Mouse (Mus musculus): ENCODE results near the gene Kcnip2. TPM values are rescaled to one million over a fixed set of nuclear protein-coding genes. Genes with fewer than 3 reads are reported as not detected.

Kcnip2 gene
- polyA plus RNA-seq (2014; fragmentation: Nextera tagmentation; extraction: Ambion mirVana), result 3.9 and 5.0 TPM in 2 replicates

GRCm38 (mm10) chr19:45815831-45816405 lies at the start of gene Kcnip2:
Gene Kcnip2 (minus strand): TSS chr19:45816061.
- H3K9me3 ChIP-seq (ENCODE audit: control insufficient read depth, low read length), result no peaks in the 10 kb centered on the region
- 0% methylated on average over 28 of the region's 29 CpGs for WGBS
- H3K27ac ChIP-seq (replicated peaks; ENCODE audit: low read depth, low read length), result no peak within 1 kb of the TSS
- ATAC-seq (ENCODE audit: low FRiP score, low TSS enrichment) (peak; percentile 44), DNase-seq (peak; percentile 72)
- H3K4me3 ChIP-seq (replicated peaks; ENCODE audit: low read depth, low read length), result peak within 1 kb of the TSS; percentile 39
- peak within 1 kb of the TSS; percentile 88 for H3K4me2 ChIP-seq (ENCODE audit: low read length)
- peak within 1 kb of the TSS; percentile 53 for H3K9ac ChIP-seq (replicated peaks; ENCODE audit: low read length)
- peaks cover 30% of the 10 kb centered on the region for H3K4me1 ChIP-seq (ENCODE audit: control insufficient read depth, insufficient read depth, low read length)
- H3K27me3 ChIP-seq (ENCODE audit: control insufficient read depth, insufficient read depth, low read length), result no peaks in the 10 kb centered on the region
- peaks cover 10% of the 10 kb centered on the region; the same call in 1 of the 2 replicates for H3K36me3 ChIP-seq (ENCODE audit: control insufficient read depth, insufficient read depth, low read length)

- ATAC-seq (ENCODE audit: low FRiP score, low TSS enrichment) (no peak), DNase-seq (no peak)
- Histone ChIP-seq H3K4me1 (ENCODE audit: control insufficient read depth, insufficient read depth, low read length) (no peaks in the 10 kb centered on the region), H3K27me3 (ENCODE audit: control insufficient read depth, insufficient read depth, low read length) (no peaks in the 10 kb centered on the region), H3K9me3 (ENCODE audit: control insufficient read depth, low read length) (no peaks in the 10 kb centered on the region), H3K4me3 (replicated peaks; ENCODE audit: low read depth, low read length) (no peak overlapping the region), H3K27ac (replicated peaks; ENCODE audit: low read depth, low read length) (no peak overlapping the region), H3K4me2 (ENCODE audit: low read length) (no peak overlapping the region), H3K36me3 (ENCODE audit: control insufficient read depth, insufficient read depth, low read length) (no peaks in the 10 kb centered on the region), H3K9ac (replicated peaks; ENCODE audit: low read length) (no peak overlapping the region)
- WGBS, result 80% methylated on average over 8 of the region's 8 CpGs
These were observed 39.5 kb upstream of the Kcnip2 start for GRCm38 (mm10) chr19:45855284-45855920.

GRCm38 (mm10) chr19:45854521-45854920 lies 38.7 kb upstream of the Kcnip2 start:
- no peak overlapping the region for H3K4me3 ChIP-seq (replicated peaks; ENCODE audit: low read depth, low read length)
- H3K27ac ChIP-seq (replicated peaks; ENCODE audit: low read depth, low read length), result no peak overlapping the region
- DNase-seq (no peak), ATAC-seq (ENCODE audit: low FRiP score, low TSS enrichment) (no peak)
- H3K4me1 ChIP-seq (ENCODE audit: control insufficient read depth, insufficient read depth, low read length), result no peaks in the 10 kb centered on the region
- H3K9ac ChIP-seq (replicated peaks; ENCODE audit: low read length), result no peak overlapping the region
- no peaks in the 10 kb centered on the region for H3K27me3 ChIP-seq (ENCODE audit: control insufficient read depth, insufficient read depth, low read length)
- H3K9me3 ChIP-seq (ENCODE audit: control insufficient read depth, low read length), result no peaks in the 10 kb centered on the region
- H3K36me3 ChIP-seq (ENCODE audit: control insufficient read depth, insufficient read depth, low read length), result no peaks in the 10 kb centered on the region
- no peak overlapping the region for H3K4me2 ChIP-seq (ENCODE audit: low read length)
- WGBS, result 78% methylated on average over 7 of the region's 7 CpGs

- WGBS, result 84% methylated on average over 4 of the region's 4 CpGs
- H3K27me3 ChIP-seq (ENCODE audit: control insufficient read depth, insufficient read depth, low read length), result no peaks in the 10 kb centered on the region
- H3K4me2 ChIP-seq (ENCODE audit: low read length), result no peak overlapping the region
- H3K4me3 ChIP-seq (replicated peaks; ENCODE audit: low read depth, low read length), result no peak overlapping the region
- DNase-seq (no peak), ATAC-seq (ENCODE audit: low FRiP score, low TSS enrichment) (no peak)
- H3K27ac ChIP-seq (replicated peaks; ENCODE audit: low read depth, low read length), result no peak overlapping the region
- no peak overlapping the region for H3K9ac ChIP-seq (replicated peaks; ENCODE audit: low read length)
- H3K36me3 ChIP-seq (ENCODE audit: control insufficient read depth, insufficient read depth, low read length), result no peaks in the 10 kb centered on the region
- no peaks in the 10 kb centered on the region for H3K9me3 ChIP-seq (ENCODE audit: control insufficient read depth, low read length)
- H3K4me1 ChIP-seq (ENCODE audit: control insufficient read depth, insufficient read depth, low read length), result no peaks in the 10 kb centered on the region
These were observed 31.9 kb upstream of the Kcnip2 start for GRCm38 (mm10) chr19:45847733-45848093.

- H3K4me2 ChIP-seq (ENCODE audit: low read length), result no peak overlapping the region
- H3K36me3 ChIP-seq (ENCODE audit: control insufficient read depth, insufficient read depth, low read length), result no peaks in the 10 kb centered on the region
- DNase-seq (peak; percentile 25), ATAC-seq (ENCODE audit: low FRiP score, low TSS enrichment) (no peak)
- H3K4me1 ChIP-seq (ENCODE audit: control insufficient read depth, insufficient read depth, low read length), result no peaks in the 10 kb centered on the region
- no peak overlapping the region for H3K9ac ChIP-seq (replicated peaks; ENCODE audit: low read length)
- no peaks in the 10 kb centered on the region for H3K27me3 ChIP-seq (ENCODE audit: control insufficient read depth, insufficient read depth, low read length)
- H3K9me3 ChIP-seq (ENCODE audit: control insufficient read depth, low read length), result no peaks in the 10 kb centered on the region
- no peak overlapping the region for H3K27ac ChIP-seq (replicated peaks; ENCODE audit: low read depth, low read length)
- H3K4me3 ChIP-seq (replicated peaks; ENCODE audit: low read depth, low read length), result no peak overlapping the region
- 93% methylated on average over 3 of the region's 3 CpGs for WGBS
These were observed 31.3 kb upstream of the Kcnip2 start for GRCm38 (mm10) chr19:45847016-45847732.

GRCm38 (mm10) chr19:45844209-45844608 lies 28.3 kb upstream of the Kcnip2 start:
- no peak overlapping the region for H3K4me3 ChIP-seq (replicated peaks; ENCODE audit: low read depth, low read length)
- DNase-seq, result no peak
- 29% methylated on average over 3 of the region's 3 CpGs for WGBS
- no peaks in the 10 kb centered on the region for H3K4me1 ChIP-seq (ENCODE audit: control insufficient read depth, insufficient read depth, low read length)
- no peak overlapping the region for H3K9ac ChIP-seq (replicated peaks; ENCODE audit: low read length)
- no peak overlapping the region for H3K4me2 ChIP-seq (ENCODE audit: low read length)
- H3K9me3 ChIP-seq (ENCODE audit: control insufficient read depth, low read length), result no peaks in the 10 kb centered on the region
- H3K36me3 ChIP-seq (ENCODE audit: control insufficient read depth, insufficient read depth, low read length), result no peaks in the 10 kb centered on the region
- no peak for ATAC-seq (ENCODE audit: low FRiP score, low TSS enrichment)
- no peaks in the 10 kb centered on the region for H3K27me3 ChIP-seq (ENCODE audit: control insufficient read depth, insufficient read depth, low read length)
- no peak overlapping the region for H3K27ac ChIP-seq (replicated peaks; ENCODE audit: low read depth, low read length)

- H3K9ac ChIP-seq (replicated peaks; ENCODE audit: low read length), result no peak overlapping the region
- no peaks in the 10 kb centered on the region for H3K36me3 ChIP-seq (ENCODE audit: control insufficient read depth, insufficient read depth, low read length)
- 43% methylated on average over 10 of the region's 10 CpGs for WGBS
- no peaks in the 10 kb centered on the region for H3K4me1 ChIP-seq (ENCODE audit: control insufficient read depth, insufficient read depth, low read length)
- ATAC-seq (ENCODE audit: low FRiP score, low TSS enrichment) (no peak), DNase-seq (no peak)
- no peak overlapping the region for H3K27ac ChIP-seq (replicated peaks; ENCODE audit: low read depth, low read length)
- no peak overlapping the region for H3K4me2 ChIP-seq (ENCODE audit: low read length)
- no peaks in the 10 kb centered on the region for H3K9me3 ChIP-seq (ENCODE audit: control insufficient read depth, low read length)
- H3K4me3 ChIP-seq (replicated peaks; ENCODE audit: low read depth, low read length), result no peak overlapping the region
- H3K27me3 ChIP-seq (ENCODE audit: control insufficient read depth, insufficient read depth, low read length), result no peaks in the 10 kb centered on the region
These were observed 27.6 kb upstream of the Kcnip2 start for GRCm38 (mm10) chr19:45843424-45843823.

GRCm38 (mm10) chr19:45837050-45837994 lies 21.5 kb upstream of the Kcnip2 start:
- Histone ChIP-seq H3K4me1 (ENCODE audit: control insufficient read depth, insufficient read depth, low read length) (no peaks in the 10 kb centered on the region), H3K27ac (replicated peaks; ENCODE audit: low read depth, low read length) (no peak overlapping the region), H3K4me2 (ENCODE audit: low read length) (no peak overlapping the region), H3K27me3 (ENCODE audit: control insufficient read depth, insufficient read depth, low read length) (no peaks in the 10 kb centered on the region), H3K9me3 (ENCODE audit: control insufficient read depth, low read length) (no peaks in the 10 kb centered on the region), H3K9ac (replicated peaks; ENCODE audit: low read length) (no peak overlapping the region), H3K36me3 (ENCODE audit: control insufficient read depth, insufficient read depth, low read length) (no peaks in the 10 kb centered on the region), H3K4me3 (replicated peaks; ENCODE audit: low read depth, low read length) (no peak overlapping the region)
- DNase-seq (no peak), ATAC-seq (ENCODE audit: low FRiP score, low TSS enrichment) (no peak)
- 89% methylated on average over 12 of the region's 12 CpGs for WGBS

Data from midbrain, embryonic 14.5 days (tissue).